Mouse (Mus musculus): ENCODE results near the gene Mrgprg.

Mrgprg gene

GRCm38 (mm10) chr7:143766893-143767292, at the start of gene Mrgprg:
Gene Mrgprg (minus strand): TSS chr7:143766993.
- no peak for DNase-seq (ENCODE audit: low read depth)

- DNase-seq (ENCODE audit: low read depth) = no peak
Observed at GRCm38 (mm10) chr7:143808909-143809308, 42.1 kb upstream of the Mrgprg start.

DNA sequence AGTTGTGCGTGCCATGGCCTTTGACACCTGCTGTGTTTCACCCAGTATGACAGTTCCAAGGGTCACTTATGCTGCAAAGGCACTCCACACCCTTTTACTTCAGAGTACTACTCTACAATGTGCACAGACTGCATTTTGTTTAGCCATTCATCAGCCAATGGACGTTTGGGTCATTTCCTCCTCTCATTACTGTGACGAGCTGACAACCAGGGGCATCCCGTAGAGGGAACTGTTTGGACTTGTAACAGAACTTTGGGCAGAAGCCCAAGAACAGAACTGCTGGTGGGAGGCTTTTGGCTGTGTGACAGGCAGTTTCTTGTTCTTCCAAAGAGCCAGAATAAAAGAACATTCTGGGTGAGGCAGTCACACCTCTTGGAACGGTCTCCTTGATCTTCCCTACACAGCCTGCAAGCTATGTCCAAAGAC, 38.4 kb upstream of the Mrgprg start:
- DNase-seq (ENCODE audit: low read depth) = no peak

- DNase-seq (ENCODE audit: low read depth) = no peak
Observed at GRCm38 (mm10) chr7:143801195-143802065, 34.6 kb upstream of the Mrgprg start.

GRCm38 (mm10) chr7:143800770-143801169, 34.0 kb upstream of the Mrgprg start:
- no peak for DNase-seq (ENCODE audit: low read depth)

DNA sequence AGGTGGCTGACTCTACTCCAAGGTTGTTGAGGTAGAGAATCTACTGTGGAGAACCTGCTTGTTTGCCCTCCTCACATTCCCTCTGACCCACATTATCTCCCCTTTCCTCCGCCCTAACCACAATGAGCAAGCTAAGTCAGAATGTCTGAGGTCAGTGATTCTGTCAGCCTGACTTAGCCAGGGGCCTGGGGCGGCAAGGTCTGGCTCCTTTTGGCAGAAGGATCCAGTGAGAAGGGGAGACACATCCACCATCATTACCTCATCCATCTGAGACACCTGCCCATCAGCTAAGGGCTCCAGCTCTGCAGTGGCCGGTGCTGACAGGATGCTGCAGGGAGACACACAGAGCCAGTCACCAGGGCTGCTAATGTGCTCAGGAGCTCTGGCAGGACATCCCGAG, 32.0 kb upstream of the Mrgprg start:
- no peak for DNase-seq (ENCODE audit: low read depth)

- DNase-seq (ENCODE audit: low read depth) = peak; percentile 56
Observed at GRCm38 (mm10) chr7:143793121-143793520, 26.3 kb upstream of the Mrgprg start.

GRCm38 (mm10) chr7:143792336-143792985, 25.7 kb upstream of the Mrgprg start:
- DNase-seq (ENCODE audit: low read depth) = no peak

- peak; percentile 50 for DNase-seq (ENCODE audit: low read depth)
Observed at GRCm38 (mm10) chr7:143783996-143784829, 17.4 kb upstream of the Mrgprg start, which contains the start of gene Mrgpre. Gene Mrgpre (minus strand): TSS chr7:143784500.

DNA sequence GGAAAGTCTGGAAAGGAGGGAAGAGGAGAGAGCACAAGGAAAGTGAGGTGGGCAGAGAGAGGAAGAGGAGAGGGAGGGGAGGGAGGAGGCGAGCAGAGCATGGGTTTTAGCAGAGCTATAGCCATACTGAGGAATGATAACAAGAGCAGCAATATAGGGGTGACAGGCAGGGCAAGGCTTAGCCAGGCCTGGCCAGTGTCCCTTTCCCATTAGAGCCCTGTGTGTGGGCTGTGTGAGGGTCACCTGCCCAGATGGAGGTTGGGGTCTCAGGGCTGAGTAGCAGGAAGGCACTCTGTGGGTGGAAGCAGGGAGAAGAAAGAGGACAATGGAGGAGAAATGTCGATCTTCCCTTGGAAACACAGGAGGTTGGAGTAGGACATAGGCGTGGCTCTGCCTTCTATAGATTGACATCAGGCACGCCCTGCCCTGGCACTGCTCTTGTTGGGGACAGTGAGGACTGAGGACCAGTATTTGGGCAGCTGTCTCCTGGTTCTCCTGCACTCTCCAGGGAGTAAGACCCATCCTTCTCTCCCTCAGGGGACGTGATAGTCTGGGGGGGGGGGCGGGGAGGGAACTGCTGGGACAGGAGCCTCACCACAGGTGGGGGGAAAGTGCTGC, 16.7 kb upstream of the Mrgprg start:
- DNase-seq (ENCODE audit: low read depth) = no peak

DNA sequence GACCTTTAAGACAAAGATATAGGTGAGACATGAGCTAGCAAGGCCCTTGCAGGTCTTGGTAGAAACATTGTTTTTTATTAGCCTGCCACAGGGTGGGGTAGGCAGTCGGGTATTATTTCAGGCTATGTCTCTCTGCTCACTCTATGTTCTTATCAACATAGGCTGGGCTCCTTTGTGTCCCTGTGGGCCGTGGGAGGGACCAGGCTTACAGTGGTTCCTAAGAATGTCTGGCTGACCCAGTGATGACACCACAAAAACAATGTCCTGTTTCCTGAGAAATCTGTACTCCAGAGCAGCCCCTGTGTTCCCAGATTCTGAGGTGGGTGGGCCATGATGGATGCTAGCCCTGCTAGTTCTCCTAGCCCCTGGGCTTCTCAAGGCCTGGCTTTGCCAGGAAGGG, 10.6 kb upstream of the Mrgprg start:
- DNase-seq (ENCODE audit: low read depth) = no peak

- no peak for DNase-seq (ENCODE audit: low read depth)
Observed at GRCm38 (mm10) chr7:143776137-143776536, 9.3 kb upstream of the Mrgprg start.

DNA sequence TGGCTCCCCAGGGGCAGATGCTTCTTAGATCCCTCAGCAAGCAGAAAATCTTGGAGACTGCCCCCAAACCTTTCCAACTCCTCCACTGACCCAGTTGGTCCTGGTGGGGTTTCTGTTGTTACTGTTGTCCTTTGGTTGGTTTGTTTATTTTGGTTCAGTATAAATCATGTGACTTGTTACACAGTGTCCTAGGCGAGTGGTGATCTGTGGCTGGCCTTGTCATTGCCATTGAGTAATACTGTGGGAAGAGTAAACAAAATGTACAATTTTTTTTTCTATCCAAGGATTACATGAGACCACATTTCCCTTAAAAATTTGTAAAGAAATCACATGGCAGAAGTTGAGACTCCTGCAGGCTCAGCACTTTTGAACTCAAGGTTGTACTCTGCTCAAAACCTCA, 2.7 kb upstream of the Mrgprg start:
- no peak for DNase-seq (ENCODE audit: low read depth)

DNA sequence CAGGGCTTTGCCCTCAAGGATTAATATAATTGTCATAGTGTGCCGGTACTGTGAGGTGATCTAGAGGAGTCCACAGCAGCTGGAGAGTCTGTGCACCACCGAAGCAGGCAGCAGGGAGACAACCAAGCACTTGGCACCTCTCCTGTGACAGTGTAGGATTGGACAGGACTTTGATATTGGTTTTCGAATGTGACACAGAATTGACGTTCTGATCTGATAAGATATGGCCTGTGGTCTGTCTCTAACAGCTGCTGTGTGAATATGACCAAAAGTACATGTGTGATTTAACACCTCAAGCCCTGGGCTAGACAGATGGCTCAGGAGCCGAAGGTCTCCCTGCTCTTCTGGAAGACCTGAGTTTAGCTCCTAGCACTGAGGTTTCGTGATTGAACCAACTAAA, 1.5 kb upstream of the Mrgprg start:
- DNase-seq (ENCODE audit: low read depth) = no peak

GRCm38 (mm10) chr7:143764876-143765530, 1.8 kb downstream of the Mrgprg start:
- DNase-seq (ENCODE audit: low read depth) = no peak

- peak; percentile 80 for DNase-seq (ENCODE audit: low read depth)
Observed at GRCm38 (mm10) chr7:143763794-143764193, 3.0 kb downstream of the Mrgprg start.

DNA sequence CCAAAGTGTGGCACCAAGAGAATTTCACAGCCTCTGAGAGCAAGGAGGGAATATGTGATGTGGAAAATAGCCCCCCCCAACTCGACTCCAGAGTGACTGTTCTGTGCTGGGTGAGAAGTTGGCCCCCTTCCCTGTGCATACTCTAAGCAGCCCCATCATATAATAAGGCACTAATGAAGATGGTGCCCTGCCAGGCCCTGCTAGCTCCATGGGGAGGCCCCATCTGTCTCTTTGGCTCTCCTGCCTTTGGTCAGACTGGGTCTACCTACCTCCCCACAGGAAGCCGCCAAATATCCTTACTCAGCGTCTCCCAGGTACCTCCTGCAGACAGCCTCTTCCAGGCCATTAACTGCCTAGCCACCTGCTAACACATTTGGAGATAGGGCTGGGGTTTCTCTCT, 7.8 kb downstream of the Mrgprg start:
- no peak for DNase-seq (ENCODE audit: low read depth)

GRCm38 (mm10) chr7:143757696-143758095, 9.1 kb downstream of the Mrgprg start:
- peak; percentile 32 for DNase-seq (ENCODE audit: low read depth)

DNA sequence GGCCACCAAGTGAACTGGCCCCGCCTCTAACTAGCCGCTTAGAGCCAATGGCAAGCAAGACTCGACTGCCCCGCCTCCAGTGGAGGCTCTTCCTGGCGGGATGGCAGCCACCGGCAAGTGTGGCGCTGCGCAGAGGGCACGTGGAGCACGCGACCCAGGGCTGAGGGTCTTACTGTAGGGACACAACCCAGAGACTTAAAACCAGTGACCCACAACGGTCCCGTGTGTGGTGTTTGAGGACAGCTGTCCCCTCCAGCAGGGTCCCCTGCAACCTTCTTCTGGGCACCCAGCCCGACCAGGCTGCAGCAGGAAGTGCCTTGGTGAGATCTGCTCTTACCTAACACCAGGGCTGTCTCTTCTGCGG, 9.8 kb downstream of the Mrgprg start:
- DNase-seq (ENCODE audit: low read depth) = peak; percentile 90

GRCm38 (mm10) chr7:143756125-143757026, 10.4 kb downstream of the Mrgprg start, which contains the start of gene Osbpl5:
Gene Osbpl5 (minus strand): TSS chr7:143756985.
- DNase-seq (ENCODE audit: low read depth) = peak; percentile 21

Measured in naive thymus-derived CD4-positive, alpha-beta T cell, adult 2 months (primary cell).